ENCODE assay signal across 20 mouse cellular contexts in genomic region chr6:146124479-146124878, GRCm38 (mm10).
DNase-seq lines count a peak whose midpoint lies in the region; ATAC-seq and TF ChIP-seq lines count a peak whose summit lies in the region.
"Had no signal": no experiment of that assay in that cellular context is flagged by ENCODE, and none has a peak within 500 bp of the region (broad histone marks: within the 10 kb centered on the region; RNA-seq: fewer than 3 reads in every experiment).

No protein-coding gene starts in this region.

- H3K9me3 ChIP-seq in stomach, postnatal 0 days (ENCODE audit: control insufficient read depth, low read length), result no peaks in the 10 kb centered on the region
- H3K9me3 ChIP-seq: embryonic facial prominence, embryonic 15.5 days; forebrain, embryonic 10.5 days; hindbrain, embryonic 12.5 days had no signal

- no peak overlapping the region for H3K4me2 ChIP-seq in stomach, postnatal 0 days (replicated peaks; ENCODE audit: low read depth)
- H3K4me2 ChIP-seq: embryonic facial prominence, embryonic 15.5 days; hindbrain, embryonic 12.5 days had no signal

- no peak overlapping the region for H3K9ac ChIP-seq in stomach, postnatal 0 days (ENCODE audit: low read length)
- H3K9ac ChIP-seq: embryonic facial prominence, embryonic 15.5 days; hindbrain, embryonic 12.5 days had no signal

- intact Hi-C loops in left cerebral cortex, adult 2 months (cut with DNase I), result no loop called here

- no peak for TF ChIP-seq EP300 in stomach, postnatal 0 days (optimal IDR thresholded peaks at IDR 0.05)

- no peak for TF ChIP-seq CTCF in left cerebral cortex, adult 2 months (IDR thresholded peaks at IDR 0.05)
- no peak for TF ChIP-seq CTCF in stomach, postnatal 0 days (IDR thresholded peaks at IDR 0.05; ENCODE audit: low read depth)

- no peaks in the 10 kb centered on the region for H3K4me1 ChIP-seq in stomach, postnatal 0 days (replicated peaks; ENCODE audit: control insufficient read depth, insufficient read depth)
- H3K4me1 ChIP-seq: embryonic facial prominence, embryonic 15.5 days; forebrain, embryonic 10.5 days; hindbrain, embryonic 12.5 days had no signal

- H3K4me3 ChIP-seq in left cerebral cortex, adult 2 months, result no peak overlapping the region
- H3K4me3 ChIP-seq in stomach, postnatal 0 days (ENCODE audit: low read depth, low read length), result no peak overlapping the region
- H3K4me3 ChIP-seq: embryonic facial prominence, embryonic 15.5 days; forebrain, embryonic 10.5 days; hindbrain, embryonic 12.5 days had no signal

- H3K27ac ChIP-seq in left cerebral cortex, adult 2 months, result no peak overlapping the region
- no peak overlapping the region for H3K27ac ChIP-seq in stomach, postnatal 0 days (replicated peaks)
- H3K27ac ChIP-seq: embryonic facial prominence, embryonic 15.5 days; forebrain, embryonic 10.5 days; hindbrain, embryonic 12.5 days had no signal

- peak; percentile 36 to 69 for DNase-seq in frontal cortex, adult 2 months (ENCODE audit: extremely low spot score in 1 of 2, low spot score in 1 of 2)
- DNase-seq in frontal cortex, postnatal 14 days (ENCODE audit: low spot score in 2 of 2), result no peak
- peak; percentile 33 to 41 for DNase-seq in left cerebral cortex, adult 2 months (ENCODE audit: extremely low spot score in 1 of 2, low spot score in 2 of 2)
- no peak for DNase-seq in left cerebral cortex, adult 11 months (ENCODE audit: low spot score)
- peak; percentile 43 for DNase-seq in right cerebral cortex, adult 18-20 months
- no peak for DNase-seq in right cerebral cortex, postnatal 4 days
- peak; percentile 8 for DNase-seq in stomach, postnatal 0 days (ENCODE audit: low spot score)
- DNase-seq: adrenal gland, postnatal 10 days; B cell, adult 2 months; cerebellum, adult 9-11 months; embryo, embryonic 11 days; heart, postnatal 10 days; kidney, postnatal 4 days; lung, adult 2 months; thymus, adult 18-20 months had no signal

- no peaks in the 10 kb centered on the region; the same call in 1 of the 2 replicates for H3K36me3 ChIP-seq in stomach, postnatal 0 days (ENCODE audit: control insufficient read depth, insufficient read depth, low read length)
- H3K36me3 ChIP-seq: embryonic facial prominence, embryonic 15.5 days; forebrain, embryonic 10.5 days; hindbrain, embryonic 12.5 days had no signal

- ATAC-seq in stomach, postnatal 0 days (ENCODE audit: low FRiP score, low TSS enrichment), result no peak
- ATAC-seq: inflammation-experienced regulatory T-cells, adult 6 months; midbrain, embryonic 16.5 days had no signal

- 82% methylated on average over 3 of the region's 3 CpGs for WGBS in stomach, postnatal 0 days

- H3K27me3 ChIP-seq in stomach, postnatal 0 days (ENCODE audit: control insufficient read depth, insufficient read depth, low read length), result no peaks in the 10 kb centered on the region
- H3K27me3 ChIP-seq: embryonic facial prominence, embryonic 15.5 days; hindbrain, embryonic 12.5 days had no signal

Comparison
In these comparisons a context has a peak if more than half of its experiments do, and no peak if none do; other contexts are left out.
1. DNase-seq: peak in frontal cortex, adult 2 months (2 of 2), left cerebral cortex, adult 2 months (2 of 2), right cerebral cortex, adult 18-20 months (single experiment) and stomach, postnatal 0 days (single experiment); none in frontal cortex, postnatal 14 days (0 of 2), left cerebral cortex, adult 11 months (single experiment) and right cerebral cortex, postnatal 4 days (single experiment).